Mouse (Mus musculus) olfactory bulb, adult 2 months (tissue): ENCODE results near the gene Gm20696. TPM values are rescaled to one million over a fixed set of nuclear protein-coding genes. Genes with fewer than 3 reads are reported as not detected.

Source experiments
- H3K27ac ChIP-seq: fragments of 200-500 bp; 2 replicates; pipeline ENCODE4 v1.5.1; 2012; ENCODE audit warnings: low read depth, low read length; ENCODE audit not compliant: insufficient read depth
- H3K4me1 ChIP-seq: fragments of 200-500 bp; 2 replicates; pipeline ENCODE4 v1.6.1; 2012; ENCODE audit warnings: low read length; ENCODE audit not compliant: control insufficient read depth, insufficient read depth
- H3K4me3 ChIP-seq: fragments of 200-500 bp; 2 replicates; pipeline ENCODE4 v1.5.1; 2012; ENCODE audit warnings: mild to moderate bottlenecking, low read depth, low read length, moderate library complexity; ENCODE audit not compliant: insufficient read depth
- CTCF ChIP-seq: fragments of 200-500 bp; IDR thresholded peaks from 2 replicates; pipeline ENCODE4 v1.5.1; 2012; ENCODE audit warnings: low read depth, mild to moderate bottlenecking, low read length, moderate library complexity; ENCODE audit not compliant: insufficient read depth
- POLR2A ChIP-seq: fragments of 200-500 bp; IDR thresholded peaks from 2 replicates; pipeline ENCODE4 v1.6.1; 2012; ENCODE audit warnings: mild to moderate bottlenecking, low read depth, low read length, moderate library complexity; ENCODE audit not compliant: insufficient read depth
- WGBS: fragments of 180-500 bp; shearing (Covaris S2); methylation state at CpG from one replicate; pipeline ENCODE4 v1.1.7; 2018; 5-methylcytosine and 5-hydroxymethylcytosine counted together
- polyA plus RNA-seq: library from polyadenylated mRNA; stranded (reverse); fragments of >200 nt; gene quantifications from 2 replicates; pipeline ENCODE4 v1.2.4, GENCODE M21; 2012; ENCODE audit warnings: low replicate concordance; ENCODE audit not compliant: missing spikeins, insufficient read depth, insufficient read length

Gm20696 gene
- polyA plus RNA-seq, 1 experiment: not detected

DNA sequence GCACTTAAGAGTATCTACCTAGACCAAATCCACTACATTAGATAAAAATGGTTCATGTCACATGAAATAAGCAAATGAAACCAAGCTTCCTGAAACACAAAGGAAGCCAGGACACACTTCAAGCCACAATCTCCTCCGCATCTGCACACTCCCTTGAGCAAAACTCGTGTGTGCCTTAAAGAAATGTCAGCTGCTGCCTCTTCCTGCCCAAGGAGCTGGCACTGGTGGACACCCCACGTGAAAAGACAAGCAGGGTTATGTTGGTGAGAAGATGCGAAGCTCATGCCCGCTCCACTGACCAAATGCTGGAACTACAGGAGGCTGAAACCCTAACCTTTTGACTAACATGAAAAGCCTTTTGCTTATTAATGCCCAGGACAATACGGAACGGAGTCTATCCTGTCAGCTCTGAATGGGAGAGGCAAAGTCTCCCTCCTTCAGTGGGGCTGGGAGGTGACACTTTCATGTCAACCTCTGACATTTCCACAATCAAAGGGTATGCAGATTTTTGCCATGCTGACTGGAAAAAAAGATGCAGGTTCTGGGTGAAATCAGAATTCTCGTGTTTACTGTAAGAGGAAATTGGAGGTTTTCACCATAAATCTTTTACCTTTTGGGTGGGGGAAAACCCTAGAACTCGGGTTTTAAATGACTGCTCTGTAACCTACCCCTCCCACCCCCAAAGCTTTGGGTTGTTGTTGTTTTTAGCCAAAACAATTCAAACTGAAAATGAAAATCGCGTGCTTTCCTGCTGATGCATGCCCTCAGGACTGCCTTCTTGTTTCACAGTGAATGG, 405.5 kb downstream of the Gm20696 start:
- 79% methylated on average over 11 of the region's 11 CpGs for WGBS
- Histone ChIP-seq H3K4me3 (no peak overlapping the region), H3K4me1 (peaks cover 8% of the 10 kb centered on the region), H3K27ac (no peak overlapping the region)
- TF ChIP-seq POLR2A (no peak), CTCF (no peak)

DNA sequence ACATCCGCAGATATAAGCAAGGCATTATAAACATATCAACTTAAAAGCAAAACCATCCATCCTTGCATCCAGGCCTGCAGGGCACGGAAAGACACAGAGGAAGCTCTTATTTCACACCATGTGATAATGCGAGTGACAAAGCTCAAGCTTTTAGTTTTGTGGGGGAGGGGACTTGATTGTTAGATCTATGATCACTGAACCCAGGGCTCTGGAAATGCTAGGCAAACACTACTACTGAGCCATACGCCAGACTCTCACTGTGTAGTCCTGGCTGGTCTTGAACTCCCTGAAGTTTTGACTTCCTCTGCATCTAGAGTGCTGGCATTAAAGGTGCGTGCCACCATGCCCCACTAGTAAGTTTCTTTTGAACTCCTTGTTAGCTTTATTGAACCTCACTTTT, 408.3 kb downstream of the Gm20696 start:
- no peak overlapping the region for H3K4me3 ChIP-seq
- TF ChIP-seq CTCF: no peak
- TF ChIP-seq POLR2A: no peak
- H3K4me1 ChIP-seq: peaks cover 3% of the 10 kb centered on the region; the same call in 1 of the 2 replicates
- H3K27ac ChIP-seq: no peak overlapping the region
- WGBS: 92% methylated on average over 5 of the region's 5 CpGs

DNA sequence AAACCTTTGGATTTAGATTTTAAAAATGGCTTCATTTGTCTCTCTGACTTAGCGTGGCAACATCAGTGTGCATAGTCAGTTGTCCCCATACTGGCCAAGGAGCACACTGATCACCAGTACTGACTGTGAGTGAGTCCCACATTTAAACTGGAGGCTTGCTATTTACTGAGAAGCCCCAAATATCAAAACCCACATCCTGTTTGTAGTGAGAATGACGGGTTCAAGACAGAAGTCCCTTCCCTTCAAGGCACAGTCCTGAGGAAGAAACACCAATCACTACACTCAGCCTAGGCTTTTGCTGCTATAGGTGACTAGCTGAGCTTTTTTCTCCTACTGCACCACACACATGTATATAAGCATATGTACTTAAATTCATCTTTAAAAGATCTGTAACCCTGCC, 408.9 kb downstream of the Gm20696 start:
- Histone ChIP-seq H3K4me1 (peaks cover 3% of the 10 kb centered on the region; the same call in 1 of the 2 replicates), H3K27ac (no peak overlapping the region), H3K4me3 (no peak overlapping the region)
- no peak for TF ChIP-seq POLR2A
- 95% methylated on average over 2 of the region's 2 CpGs for WGBS

DNA sequence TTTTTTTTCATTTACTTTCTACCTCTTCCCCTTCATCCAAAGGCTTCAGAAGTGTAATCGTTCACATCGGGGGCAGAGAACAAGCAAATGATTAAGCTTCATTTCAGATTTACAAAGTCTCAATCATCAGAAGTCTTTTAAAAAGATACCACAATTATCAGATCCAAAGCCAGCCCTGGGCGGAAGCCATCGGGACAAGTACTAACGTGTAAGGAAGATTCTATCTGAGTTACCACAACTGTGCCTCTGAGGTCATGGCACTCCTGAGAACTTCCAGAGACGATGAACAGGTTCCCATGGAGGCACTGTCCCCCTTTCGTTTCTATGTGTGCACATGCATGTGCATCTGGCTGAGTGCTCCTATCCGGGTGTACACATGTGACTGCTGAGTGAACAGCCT, 413.3 kb downstream of the Gm20696 start:
- Histone ChIP-seq H3K4me1 (no peaks in the 10 kb centered on the region), H3K4me3 (no peak overlapping the region), H3K27ac (no peak overlapping the region)
- WGBS: 93% methylated on average over 8 of the region's 8 CpGs
- TF ChIP-seq CTCF: no peak

DNA sequence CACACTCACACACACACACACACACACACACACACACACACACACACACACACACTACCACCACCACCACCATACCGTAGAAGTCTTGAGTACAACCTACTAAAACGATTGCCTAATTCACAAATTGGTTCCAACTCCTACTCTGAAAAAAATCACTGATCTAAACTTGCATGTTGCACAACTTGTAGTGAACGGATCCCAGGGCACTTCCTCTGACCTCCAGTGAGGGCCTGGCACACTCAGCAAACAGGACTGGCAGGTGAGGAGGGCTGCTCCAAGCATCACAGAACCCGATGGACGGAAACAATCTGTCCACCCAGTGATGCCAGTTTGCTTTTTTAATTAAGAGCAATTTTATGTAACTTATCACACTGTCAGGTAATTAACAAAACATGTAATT, 413.8 kb downstream of the Gm20696 start:
- Histone ChIP-seq H3K27ac (no peak overlapping the region), H3K4me3 (no peak overlapping the region), H3K4me1 (no peaks in the 10 kb centered on the region)
- WGBS: 70% methylated on average over 5 of the region's 5 CpGs
- TF ChIP-seq CTCF (no peak), POLR2A (no peak)

DNA sequence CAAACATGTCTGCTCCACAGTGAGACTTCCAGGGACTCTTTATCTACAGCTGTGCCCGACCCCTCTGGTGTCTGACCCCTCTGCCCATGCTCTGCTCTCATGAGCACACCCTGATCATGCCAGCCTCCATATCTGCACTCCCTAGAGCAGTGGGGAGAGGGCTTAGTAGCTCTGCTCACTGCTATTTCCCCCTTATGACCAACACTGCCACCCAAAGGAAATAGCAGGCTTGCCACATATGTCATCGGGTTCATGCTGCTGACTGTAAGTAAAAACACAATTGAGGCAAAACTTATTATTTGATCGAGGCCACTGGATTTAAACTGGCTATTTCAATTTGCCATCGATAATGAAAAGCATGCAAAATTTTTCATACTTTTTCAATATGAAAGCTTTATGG, 414.7 kb downstream of the Gm20696 start:
- 94% methylated on average over 4 of the region's 4 CpGs for WGBS

DNA sequence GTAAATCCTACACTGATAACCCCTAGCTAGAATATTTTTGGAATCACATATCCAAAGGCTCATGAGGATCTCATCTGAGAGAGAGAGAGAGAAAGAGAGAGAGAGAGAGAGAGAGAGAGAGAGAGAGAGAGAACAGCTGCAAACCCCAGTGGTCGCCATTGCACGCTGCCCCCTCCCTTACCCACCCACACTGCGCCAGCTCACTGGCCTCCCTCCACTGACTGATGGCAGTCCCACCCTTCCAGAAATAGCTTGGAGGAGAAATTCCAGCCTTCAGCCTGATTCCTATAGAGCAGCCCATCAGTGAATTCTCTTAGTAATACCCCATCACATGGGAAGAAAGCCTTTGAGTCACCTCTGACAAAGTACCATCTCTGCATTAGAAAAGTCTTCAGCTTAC, 415.4 kb downstream of the Gm20696 start:
- WGBS: 71% methylated on average over 3 of the region's 3 CpGs
- no peaks in the 10 kb centered on the region for H3K4me1 ChIP-seq
- H3K4me3 ChIP-seq: no peak overlapping the region
- H3K27ac ChIP-seq: no peak overlapping the region
- TF ChIP-seq POLR2A: no peak
- TF ChIP-seq CTCF: no peak

More for the DNA sequence above, 414.7 kb downstream of the Gm20696 start:
- Histone ChIP-seq H3K27ac (no peak overlapping the region), H3K4me1 (no peaks in the 10 kb centered on the region), H3K4me3 (no peak overlapping the region)
- TF ChIP-seq CTCF (no peak), POLR2A (no peak)

DNA sequence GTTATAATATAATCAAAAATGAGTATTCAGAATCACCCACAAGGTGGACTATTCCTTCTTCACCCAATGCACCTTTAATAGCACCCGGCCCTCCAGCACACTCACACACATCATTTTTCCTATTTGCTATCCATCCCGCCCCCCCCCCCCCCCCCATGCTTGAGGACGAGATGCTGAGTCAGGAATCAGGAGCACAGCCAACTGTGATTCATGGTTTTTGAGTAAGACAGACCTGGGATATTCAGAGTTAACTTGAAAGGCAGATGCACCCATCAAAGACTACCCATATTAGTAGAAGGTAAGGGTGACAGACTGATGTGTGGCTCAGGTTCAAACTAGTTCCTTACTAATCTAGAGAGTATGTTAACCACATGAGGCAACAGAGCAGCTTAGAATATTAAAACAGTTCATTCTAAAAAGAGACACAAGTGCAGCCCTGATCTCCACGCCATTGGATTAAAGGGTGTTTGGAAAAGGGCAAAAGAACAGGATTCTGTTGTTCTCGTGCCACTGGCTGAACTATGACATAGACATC, 417.0 kb downstream of the Gm20696 start:
- Histone ChIP-seq H3K27ac (no peak overlapping the region), H3K4me3 (no peak overlapping the region), H3K4me1 (no peaks in the 10 kb centered on the region)
- WGBS: 80% methylated on average over 5 of the region's 5 CpGs
- no peak for TF ChIP-seq POLR2A
- TF ChIP-seq CTCF: no peak

DNA sequence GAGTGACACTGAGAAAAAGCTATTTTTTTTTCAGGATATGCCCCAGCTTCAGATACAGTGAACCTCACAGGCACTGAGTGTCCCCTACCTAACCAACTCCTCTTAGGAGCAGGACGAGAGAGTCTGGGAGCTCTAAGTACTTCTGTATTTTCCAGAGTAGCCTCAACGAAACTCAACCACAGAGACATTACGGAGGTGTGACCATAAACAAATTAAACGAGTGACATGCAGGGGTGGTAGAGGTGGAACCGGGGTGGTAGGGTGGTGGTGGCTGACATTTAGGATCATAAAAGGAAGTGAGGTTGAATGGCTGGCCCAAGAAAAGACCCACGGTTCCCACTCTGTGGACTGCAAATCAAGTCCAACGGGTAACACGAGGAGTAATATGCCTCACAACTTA, 418.2 kb downstream of the Gm20696 start:
- H3K4me1 ChIP-seq: no peaks in the 10 kb centered on the region
- TF ChIP-seq POLR2A: no peak
- no peak for TF ChIP-seq CTCF
- 94% methylated on average over 8 of the region's 8 CpGs for WGBS
- no peak overlapping the region for H3K4me3 ChIP-seq
- no peak overlapping the region for H3K27ac ChIP-seq
